Mouse (Mus musculus) hematopoietic stem cell, adult 5-6 weeks (primary cell): Measurements from ENCODE around the gene Stx7. TPM values are rescaled to one million over a fixed set of nuclear protein-coding genes. Genes with fewer than 3 reads are reported as not detected.

Experiments used
- ATAC-seq, 2 experiments: fragments of 125-278 bp in 1 of 2; replicated peaks in 1 of 2; 2 replicates each; pipeline ENCODE4 v1.8.0; 2016 to 2017; ENCODE audit warnings: inconsistent platforms in 2 of 2, mild to moderate bottlenecking in 2 of 2, moderate number of reproducible peaks in 2 of 2, low read depth in 1 of 2, moderate TSS enrichment in 1 of 2; ENCODE audit not compliant: low FRiP score in 2 of 2, poor library complexity in 2 of 2, severe bottlenecking in 2 of 2, insufficient read depth in 1 of 2, low TSS enrichment in 1 of 2
- total RNA-seq: library from RNA; stranded (forward); fragments of 172-1452, 232-1000 nt; gene quantifications from 2 replicates; pipeline ENCODE4 v1.2.3, GENCODE M21; 2017

The Stx7 gene
- total RNA-seq, 1 experiment from 2014 or later, result 44.2 TPM

DNA sequence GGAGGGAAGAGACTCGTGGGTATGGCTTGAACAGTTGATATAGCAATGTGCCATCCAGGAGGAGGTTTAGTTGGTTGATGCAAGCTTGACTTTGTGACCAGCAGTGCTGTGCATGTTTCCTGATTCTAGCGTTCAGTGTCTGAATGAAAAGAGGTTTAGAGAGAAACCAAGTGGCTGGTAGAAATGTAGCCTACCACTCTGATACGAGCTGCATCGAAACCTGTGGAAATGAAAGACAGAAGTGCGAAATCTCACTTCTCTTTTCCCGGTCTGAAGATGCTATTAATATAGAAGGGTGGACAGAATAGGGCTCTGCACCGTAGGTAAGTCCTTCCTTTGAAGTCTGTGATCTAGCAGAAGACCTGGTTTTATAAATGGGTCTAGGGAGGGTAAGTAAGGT is 11.2 kb downstream of the Stx7 start:
- peak; percentile 22 to 40; a peak in 2 of 4 replicates for ATAC-seq

- ATAC-seq, result no peak
These were observed 15.2 kb downstream of the Stx7 start for GRCm38 (mm10) chr10:24164137-24164908.

- ATAC-seq, result no peak
These were observed 15.8 kb downstream of the Stx7 start for GRCm38 (mm10) chr10:24164909-24165304.

GRCm38 (mm10) chr10:24165526-24166055 is 16.5 kb downstream of the Stx7 start:
- peak; percentile 74 to 75 for ATAC-seq

GRCm38 (mm10) chr10:24167978-24168583 is 19.0 kb downstream of the Stx7 start:
- peak; percentile 58 to 78 for ATAC-seq

DNA sequence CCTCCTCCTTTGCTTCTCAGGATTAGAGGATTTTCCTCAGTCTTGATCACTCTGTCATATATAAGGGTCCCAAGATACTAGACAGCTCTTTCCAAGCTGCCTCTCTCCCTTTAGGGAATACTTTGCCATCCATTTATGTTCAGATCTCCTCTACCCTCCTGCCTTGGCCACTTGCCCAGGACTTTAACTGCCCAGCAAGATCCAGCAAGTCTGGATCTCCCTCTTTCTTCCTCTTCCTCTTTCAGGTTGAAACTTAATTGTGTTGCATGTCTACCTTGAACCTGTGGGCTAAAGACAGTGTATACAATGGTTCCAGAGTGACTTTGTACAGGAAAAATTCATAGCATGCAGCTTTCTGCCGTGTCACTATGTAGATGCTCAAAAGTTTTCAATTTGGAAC is 19.8 kb downstream of the Stx7 start:
- no peak for ATAC-seq

DNA sequence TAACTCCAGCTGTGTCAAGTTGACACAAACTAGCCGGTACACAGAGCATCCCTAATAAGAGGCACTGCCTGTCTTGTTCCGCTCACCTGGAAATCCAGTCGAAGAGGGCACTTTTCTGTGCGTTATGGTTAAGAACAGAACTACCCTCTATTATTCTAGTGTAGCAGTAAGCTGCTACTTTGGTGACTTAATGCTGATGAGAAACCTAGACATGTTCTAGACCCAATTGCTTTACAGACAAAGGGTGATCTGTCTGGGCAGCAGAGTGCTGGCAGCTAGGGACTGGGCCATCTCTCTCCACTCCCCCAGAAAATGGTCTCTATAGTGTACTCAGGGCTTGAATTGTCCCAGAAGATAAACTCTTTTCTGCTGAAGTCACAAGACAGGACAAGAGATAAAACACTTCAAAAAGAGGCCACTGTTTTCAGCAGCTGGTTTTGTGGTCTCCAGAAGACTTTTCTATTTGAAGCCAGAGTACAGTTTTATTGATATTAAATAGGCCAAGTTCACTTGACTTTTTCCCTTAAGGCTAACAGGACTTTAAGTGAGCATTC is 22.9 kb downstream of the Stx7 start:
- ATAC-seq, result no peak

DNA sequence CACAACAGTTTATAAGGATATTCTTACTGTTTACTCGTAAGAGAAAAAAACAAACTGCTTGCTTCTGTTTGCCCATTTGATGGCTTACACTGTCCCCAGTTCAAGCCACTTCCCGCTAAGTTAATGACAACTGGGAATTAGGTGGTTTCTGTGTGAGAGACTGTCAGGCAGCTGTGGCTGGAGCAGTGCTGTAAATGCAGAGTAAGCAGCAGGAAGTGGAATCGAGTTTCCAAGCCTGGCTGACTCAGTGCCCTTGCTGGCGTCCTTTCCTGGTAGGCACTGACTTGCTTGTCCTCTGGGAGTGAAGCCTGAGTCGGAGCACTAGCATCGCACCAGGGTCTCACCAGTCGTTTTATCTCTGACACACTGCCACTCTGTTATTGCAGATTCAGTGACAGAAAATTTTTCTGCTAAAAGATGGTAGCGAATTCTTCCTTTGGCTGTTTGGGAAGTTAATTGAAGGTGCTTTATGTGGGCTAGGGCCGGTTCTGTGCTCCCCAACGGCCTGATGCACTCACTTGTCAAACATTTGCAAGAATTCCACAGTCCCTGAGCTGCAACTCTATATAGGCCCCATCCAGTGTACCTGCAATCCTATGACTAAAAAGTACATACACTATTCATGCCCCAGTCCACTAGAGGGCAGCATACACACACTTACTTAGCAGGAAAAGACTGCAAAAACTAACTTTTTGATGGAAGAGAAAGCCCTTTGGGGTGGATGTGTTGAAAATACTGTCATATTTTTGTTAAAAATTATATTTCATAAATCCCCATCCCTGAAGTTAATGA is 24.3 kb downstream of the Stx7 start:
- peak; percentile 60 to 67; a peak in 2 of 4 replicates for ATAC-seq

- ATAC-seq, result no peak
These were observed 41.3 kb downstream of the Stx7 start for GRCm38 (mm10) chr10:24190392-24190791.

DNA sequence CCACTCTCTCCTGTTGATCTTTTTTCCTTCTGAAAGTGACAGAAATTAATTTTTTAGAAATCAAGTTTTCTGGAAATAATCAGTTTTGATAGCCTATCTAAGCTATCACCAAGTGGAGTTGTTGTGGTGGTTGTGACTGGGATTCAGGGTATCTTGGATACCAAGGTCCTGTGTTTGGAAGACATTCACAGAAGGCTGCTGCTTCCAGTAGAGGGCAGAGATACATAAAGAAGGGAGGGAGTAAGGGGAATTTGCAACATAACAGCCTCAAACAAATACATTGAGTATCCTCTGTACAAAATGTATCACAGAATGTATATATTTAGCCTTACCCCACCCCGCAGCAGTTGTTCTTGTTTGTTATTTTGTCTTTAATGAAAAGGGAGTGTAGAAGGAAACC is 42.9 kb downstream of the Stx7 start:
- ATAC-seq, result no peak

DNA sequence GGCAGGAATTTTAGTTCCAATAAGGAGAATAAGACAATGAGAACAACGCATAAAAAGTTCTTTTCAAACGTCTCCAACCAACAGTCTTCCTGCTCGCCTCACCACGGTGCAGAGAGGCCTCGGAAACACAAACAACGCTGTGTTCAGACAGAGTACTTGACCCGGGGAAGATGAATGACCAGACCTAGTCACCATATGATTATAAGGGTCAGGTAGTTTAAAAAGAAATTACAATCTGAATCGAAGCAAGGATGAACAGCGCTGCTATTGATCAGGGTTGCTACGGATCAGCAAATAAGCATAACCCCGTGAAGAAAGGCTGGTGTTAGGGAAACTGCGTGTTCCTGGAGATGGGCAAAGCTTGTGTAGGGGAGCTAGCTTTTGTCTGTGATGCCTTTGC is 50.2 kb downstream of the Stx7 start:
- ATAC-seq, result no peak

DNA sequence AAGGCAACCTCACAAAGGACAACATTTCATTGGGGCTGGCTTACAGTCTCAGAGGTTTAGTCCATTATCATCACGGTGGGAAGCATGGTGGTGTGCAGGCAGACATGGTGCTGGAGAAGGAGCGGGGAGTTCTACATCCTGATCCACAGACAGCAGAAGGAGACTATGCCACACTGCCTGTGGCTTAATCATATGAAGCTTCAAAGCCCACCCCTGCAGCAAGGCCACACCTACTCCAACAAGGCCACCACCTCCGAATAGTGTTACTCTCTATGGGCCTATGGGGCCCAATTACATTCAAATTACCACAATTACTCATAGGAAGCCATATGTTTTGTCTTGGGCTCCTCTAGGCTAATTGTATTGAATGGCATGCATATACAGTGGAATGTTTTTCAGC is 51.0 kb downstream of the Stx7 start:
- no peak for ATAC-seq

GRCm38 (mm10) chr10:24210075-24210474 is 61.0 kb downstream of the Stx7 start:
- ATAC-seq, result no peak

DNA sequence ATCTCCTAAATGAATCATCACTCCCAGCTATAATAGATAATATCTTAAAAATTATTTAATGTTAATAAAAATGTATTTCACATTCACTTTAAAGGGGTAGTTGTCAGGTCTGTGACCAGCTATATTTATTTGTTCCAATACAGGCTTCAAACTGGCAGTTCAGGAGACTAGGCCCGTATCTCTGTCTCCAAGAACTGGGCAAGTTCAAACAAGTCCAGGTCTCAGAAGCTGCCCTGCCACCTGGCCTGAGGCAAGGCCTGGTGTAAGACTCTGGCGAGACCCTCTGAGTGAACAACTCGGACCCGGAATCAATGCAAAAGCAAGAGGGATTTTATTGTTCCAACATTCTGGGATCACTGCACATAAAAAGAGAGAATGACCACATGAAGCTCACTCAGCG is 64.2 kb downstream of the Stx7 start:
- ATAC-seq, result no peak

- no peak for ATAC-seq
These were observed 68.6 kb downstream of the Stx7 start for GRCm38 (mm10) chr10:24217558-24218268.

DNA sequence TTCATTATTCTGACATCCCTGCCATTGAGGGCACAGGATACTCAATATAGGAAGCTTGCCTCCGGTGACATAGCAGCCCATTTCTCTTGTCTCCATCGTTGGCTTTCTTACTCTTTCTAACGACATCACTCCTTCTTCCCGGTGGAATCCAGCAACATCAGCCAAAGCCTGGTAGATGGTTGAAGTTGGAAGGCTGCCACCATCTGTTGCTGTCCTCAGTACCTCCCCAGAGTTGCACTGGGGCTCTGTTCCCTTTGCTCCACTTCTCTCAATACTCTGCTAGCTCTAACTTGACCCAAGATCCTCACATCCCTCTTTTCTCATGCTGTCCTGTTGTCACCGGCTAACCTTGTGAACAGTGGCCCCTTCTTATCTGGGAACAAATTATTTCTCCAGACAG is 71.8 kb downstream of the Stx7 start:
- ATAC-seq, result no peak

- no peak for ATAC-seq
These were observed 73.8 kb downstream of the Stx7 start for GRCm38 (mm10) chr10:24222911-24223310.
